Mouse (Mus musculus) liver, adult (tissue): ENCODE measurements around the gene Strada.
A peak's percentile ranks its signal among the peaks of the same experiment; 100 is the strongest.

Source experiments
- GATA4 ChIP-seq: IDR thresholded peaks from 2 replicates; pipeline ENCODE4 v1.6.1; 2014; ENCODE audit warnings: mild to moderate bottlenecking, low read length; ENCODE audit not compliant: insufficient replicate concordance

The Strada gene

GRCm38 (mm10) chr11:106134580-106135528 is 67.1 kb downstream of the Strada start:
- TF ChIP-seq GATA4: peak; percentile 100

- TF ChIP-seq GATA4: no peak
These were observed 69.5 kb downstream of the Strada start for GRCm38 (mm10) chr11:106132516-106132915.

DNA sequence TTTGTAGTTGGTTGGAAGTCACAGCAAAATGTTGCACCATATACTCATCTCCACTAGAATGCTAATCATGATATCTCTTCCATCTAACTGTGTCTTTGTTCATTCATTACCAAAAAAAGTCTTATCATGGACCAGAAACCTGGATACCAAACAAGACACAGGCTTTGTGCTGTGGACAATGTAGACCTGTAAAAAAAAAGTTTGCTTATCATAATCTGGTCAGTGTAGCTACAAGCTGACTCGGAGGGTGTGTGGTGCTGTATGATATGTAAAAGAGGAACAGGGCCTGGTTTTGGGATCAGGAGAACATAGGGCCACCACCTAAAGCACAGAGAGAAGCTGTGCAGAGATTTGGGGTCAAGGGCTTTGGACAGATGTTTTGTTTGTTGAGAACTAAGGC is 72.5 kb downstream of the Strada start:
- no peak for TF ChIP-seq GATA4

- no peak for TF ChIP-seq GATA4
These were observed 76.1 kb downstream of the Strada start for GRCm38 (mm10) chr11:106125827-106126226.

GRCm38 (mm10) chr11:106124784-106125183 is 77.2 kb downstream of the Strada start:
- no peak for TF ChIP-seq GATA4

DNA sequence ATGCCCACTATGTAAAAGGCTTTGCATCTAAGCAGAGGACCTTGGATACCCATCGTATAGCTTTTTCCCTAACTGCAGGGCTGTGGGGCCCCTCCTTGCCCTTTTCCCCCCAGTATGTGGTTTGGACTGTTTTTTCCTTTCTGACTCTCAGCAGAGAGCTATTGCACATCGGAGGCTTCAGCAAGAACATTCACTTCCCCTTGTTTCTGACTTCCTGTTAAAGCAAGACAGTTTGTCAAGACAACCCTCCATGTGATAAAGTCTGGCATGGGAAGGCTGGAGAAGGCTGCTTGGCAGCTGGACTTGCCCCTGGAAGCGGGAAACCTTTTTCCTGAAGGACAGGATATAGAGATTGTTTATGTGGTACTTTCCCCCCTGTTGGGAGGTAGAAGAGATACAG is 79.2 kb downstream of the Strada start:
- peak; percentile 80; the same call in 1 of the 2 replicates for TF ChIP-seq GATA4

DNA sequence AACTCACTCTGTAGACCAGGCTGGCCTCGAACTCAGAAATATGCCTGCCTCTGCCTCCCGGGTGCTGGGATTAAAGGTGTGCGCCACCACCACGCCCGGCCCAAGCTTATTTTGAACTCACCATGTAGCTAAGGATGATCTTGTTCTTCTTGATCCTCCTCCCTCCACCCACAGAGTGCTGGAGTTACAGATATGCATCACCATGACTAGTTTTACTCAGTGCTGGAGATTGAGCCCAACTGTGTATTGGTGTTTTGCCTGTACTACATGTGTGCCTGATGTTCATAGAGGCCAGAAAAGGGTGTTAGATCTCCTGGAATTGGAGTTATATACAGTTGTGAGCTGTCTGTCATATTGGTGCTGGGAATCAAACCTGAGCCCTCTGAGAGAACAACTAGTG is 79.7 kb downstream of the Strada start:
- TF ChIP-seq GATA4: no peak
